Mouse (Mus musculus) induced T-regulatory cell, adult 2 months (primary cell): ENCODE results near the gene Marveld2.

ENCODE experiments used
- DNase-seq: peaks from one replicate; pipeline ENCODE4 v3.0.0-alpha.2; 2012; ENCODE audit warnings: low read depth

Gene Marveld2

GRCm38 (mm10) chr13:100600317-100600716, 16.5 kb downstream of the Marveld2 start:
- DNase-seq: no peak

- no peak for DNase-seq
These were observed 19.5 kb downstream of the Marveld2 start for GRCm38 (mm10) chr13:100597284-100597683.

- DNase-seq: no peak
These were observed 21.3 kb downstream of the Marveld2 start for GRCm38 (mm10) chr13:100595552-100595885.

GRCm38 (mm10) chr13:100594838-100595551, 21.8 kb downstream of the Marveld2 start:
- DNase-seq: no peak

- peak; percentile 87 for DNase-seq
These were observed 22.6 kb downstream of the Marveld2 start for GRCm38 (mm10) chr13:100594041-100594792.

GRCm38 (mm10) chr13:100588646-100589045, 28.1 kb downstream of the Marveld2 start:
- peak; percentile 54 for DNase-seq

- no peak for DNase-seq
These were observed 34.6 kb downstream of the Marveld2 start for GRCm38 (mm10) chr13:100582144-100582543.

GRCm38 (mm10) chr13:100581701-100582100, 35.1 kb downstream of the Marveld2 start:
- no peak for DNase-seq

- no peak for DNase-seq
These were observed 36.8 kb downstream of the Marveld2 start for GRCm38 (mm10) chr13:100579951-100580350.

GRCm38 (mm10) chr13:100579220-100579619, 37.6 kb downstream of the Marveld2 start:
- DNase-seq: no peak

- DNase-seq: peak; percentile 64
These were observed 40.8 kb downstream of the Marveld2 start for GRCm38 (mm10) chr13:100575950-100576349.

- DNase-seq: no peak
These were observed 46.1 kb downstream of the Marveld2 start for GRCm38 (mm10) chr13:100570713-100571112.

- no peak for DNase-seq
These were observed 48.4 kb downstream of the Marveld2 start for GRCm38 (mm10) chr13:100568359-100568758.

- no peak for DNase-seq
These were observed 57.3 kb downstream of the Marveld2 start for GRCm38 (mm10) chr13:100559449-100559848.

- no peak for DNase-seq
These were observed 59.8 kb downstream of the Marveld2 start for GRCm38 (mm10) chr13:100557011-100557410.

GRCm38 (mm10) chr13:100553042-100553437, 63.7 kb downstream of the Marveld2 start:
- DNase-seq: peak; percentile 16

GRCm38 (mm10) chr13:100552369-100553041, 64.3 kb downstream of the Marveld2 start, which contains the start of gene Ocln:
Ocln (minus strand) TSS chr13:100552718.
- DNase-seq: peak; percentile 13

- peak; percentile 9 for DNase-seq
These were observed 64.8 kb downstream of the Marveld2 start for GRCm38 (mm10) chr13:100552009-100552368.

GRCm38 (mm10) chr13:100551371-100552008, 65.3 kb downstream of the Marveld2 start:
- peak; percentile 9 for DNase-seq

GRCm38 (mm10) chr13:100547269-100547668, 69.5 kb downstream of the Marveld2 start:
- DNase-seq: no peak
